Comparison of ENCODE assay signal across 23 mouse cellular contexts in the genomic region with DNA sequence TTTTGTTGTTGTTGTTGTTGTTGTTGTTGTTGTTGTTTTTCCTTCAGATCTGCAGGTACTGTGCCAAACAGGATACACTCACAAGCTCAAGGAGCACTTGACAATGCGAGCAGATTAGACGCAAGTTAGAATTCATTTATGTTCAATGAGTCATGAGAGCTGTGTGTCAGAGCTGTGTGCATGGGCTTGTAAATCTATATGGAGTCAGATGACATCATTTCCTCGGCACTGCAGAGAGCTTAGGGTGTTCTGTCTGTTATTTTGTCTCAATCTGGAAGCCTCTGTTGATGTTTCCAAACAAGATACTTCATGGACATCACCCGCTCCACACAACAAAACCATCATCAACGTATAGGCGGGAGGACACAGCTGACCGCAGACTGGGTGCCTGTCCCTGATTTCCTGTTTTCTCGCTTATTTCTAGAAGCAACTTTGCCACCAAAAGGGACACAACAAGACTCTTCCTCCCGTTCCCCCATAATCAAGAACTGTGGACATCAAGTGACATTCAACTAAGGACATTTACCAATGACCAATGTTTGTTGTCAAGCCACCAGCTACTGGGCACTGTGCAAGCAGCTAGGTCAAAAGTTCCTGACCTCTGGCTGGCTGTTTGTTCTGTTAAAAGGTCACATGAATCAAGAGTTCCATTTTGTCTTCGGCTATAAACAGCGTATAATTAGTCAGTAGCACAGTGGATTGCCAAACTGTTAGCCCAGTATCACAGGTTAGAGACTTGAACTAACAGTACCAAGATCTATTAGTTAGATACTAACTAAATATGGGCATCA.
DNase-seq lines count a peak whose midpoint lies in the region; ATAC-seq lines count a peak whose summit lies in the region.
"Had no signal": no experiment of that assay in that cellular context is flagged by ENCODE, and none has a peak within 500 bp of the region (broad histone marks: within the 10 kb centered on the region; RNA-seq: fewer than 3 reads in every experiment).

No protein-coding gene starts in this region.

- H3K36me3 ChIP-seq in liver, embryonic 12.5 days = no peaks in the 10 kb centered on the region
- H3K36me3 ChIP-seq in liver, embryonic 11.5 days (ENCODE audit: control insufficient read depth, insufficient read depth, low read length) = no peaks in the 10 kb centered on the region
- H3K36me3 ChIP-seq: embryonic facial prominence, embryonic 12.5 days; hindbrain, embryonic 12.5 days had no signal

- no peak overlapping the region for H3K4me2 ChIP-seq in liver, embryonic 12.5 days
- no peak overlapping the region for H3K4me2 ChIP-seq in liver, embryonic 11.5 days
- H3K4me2 ChIP-seq: embryonic facial prominence, embryonic 12.5 days; forebrain, embryonic 13.5 days; hindbrain, embryonic 12.5 days; midbrain, embryonic 11.5 days had no signal

- H3K27ac ChIP-seq in liver, embryonic 12.5 days = no peak overlapping the region
- H3K27ac ChIP-seq in liver, embryonic 11.5 days (ENCODE audit: low read depth, low read length) = no peak overlapping the region
- H3K27ac ChIP-seq: embryonic facial prominence, embryonic 12.5 days; forebrain, embryonic 13.5 days; hindbrain, embryonic 12.5 days; kidney, postnatal 0 days; stomach, postnatal 0 days had no signal

- H3K27me3 ChIP-seq in liver, embryonic 12.5 days (replicated peaks) = no peaks in the 10 kb centered on the region
- H3K27me3 ChIP-seq in liver, embryonic 11.5 days (replicated peaks; ENCODE audit: control insufficient read depth, insufficient read depth, low read length) = no peaks in the 10 kb centered on the region
- H3K27me3 ChIP-seq: embryonic facial prominence, embryonic 12.5 days; forebrain, embryonic 13.5 days; hindbrain, embryonic 12.5 days had no signal

- no peak overlapping the region for H3K4me3 ChIP-seq in liver, embryonic 12.5 days
- no peak overlapping the region for H3K4me3 ChIP-seq in liver, embryonic 11.5 days (ENCODE audit: low read depth, low read length)
- H3K4me3 ChIP-seq: embryonic facial prominence, embryonic 12.5 days; erythroblast, embryonic 14.5 days; forebrain, embryonic 13.5 days; hindbrain, embryonic 12.5 days had no signal

- no peak for DNase-seq in frontal cortex, postnatal 10 days (ENCODE audit: low spot score in 2 of 2)
- DNase-seq in liver, embryonic 11.5 days (ENCODE audit: low spot score) = no peak
- DNase-seq in T-cell, adult 2 months (ENCODE audit: low spot score) = peak; percentile 43
- no peak for DNase-seq in layer of hippocampus, postnatal 10 days (ENCODE audit: low spot score in 2 of 2)
- no peak for DNase-seq in cerebellum, adult 9-10 months
- DNase-seq: adrenal gland, postnatal 14 days; B cell, adult 2 months; cerebellum, adult 11-12 months; cerebellum, postnatal 36 days; gastrocnemius, postnatal 36 days; heart, postnatal 14 days; layer of hippocampus, postnatal 36 days; right cerebral cortex, postnatal 4 days; thymus, postnatal 14 days had no signal

- no peak overlapping the region for H3K9ac ChIP-seq in liver, embryonic 12.5 days
- no peak overlapping the region for H3K9ac ChIP-seq in liver, embryonic 11.5 days (ENCODE audit: low read depth, low read length)
- H3K9ac ChIP-seq: embryonic facial prominence, embryonic 12.5 days; forebrain, embryonic 13.5 days; hindbrain, embryonic 12.5 days had no signal

- no peaks in the 10 kb centered on the region for H3K9me3 ChIP-seq in liver, embryonic 12.5 days (replicated peaks)
- no peaks in the 10 kb centered on the region for H3K9me3 ChIP-seq in liver, embryonic 11.5 days (ENCODE audit: control insufficient read depth, low read length)
- H3K9me3 ChIP-seq: embryonic facial prominence, embryonic 12.5 days; forebrain, embryonic 13.5 days; hindbrain, embryonic 12.5 days had no signal

- ATAC-seq in frontal cortex, adult (ENCODE audit: low TSS enrichment) = peak; percentile 66
- peak; percentile 14; the same call in 1 of the 2 replicates for ATAC-seq in liver, embryonic 12.5 days
- no peak for ATAC-seq in liver, embryonic 11.5 days (replicated peaks; ENCODE audit: low FRiP score)
- ATAC-seq: forebrain, embryonic 13.5 days had no signal

- WGBS in liver, embryonic 12.5 days (ENCODE audit: insufficient replicate concordance) = 75% methylated on average over 11 of the region's 11 CpGs
- 77% methylated on average over 11 of the region's 11 CpGs for WGBS in liver, embryonic 11.5 days

- peaks cover 33% of the 10 kb centered on the region for H3K4me1 ChIP-seq in liver, embryonic 12.5 days
- H3K4me1 ChIP-seq in liver, embryonic 11.5 days (replicated peaks; ENCODE audit: control insufficient read depth, insufficient read depth, low read length) = peaks cover 4% of the 10 kb centered on the region
- H3K4me1 ChIP-seq: embryonic facial prominence, embryonic 12.5 days; forebrain, embryonic 13.5 days; hindbrain, embryonic 12.5 days had no signal
